Mouse (Mus musculus): Measurements from ENCODE around the gene Armh3. TPM values are rescaled to one million over a fixed set of nuclear protein-coding genes. Genes with fewer than 3 reads are reported as not detected.

Gene Armh3
- polyA plus RNA-seq, 1 experiment from 2014 or later: 23.9 TPM

DNA sequence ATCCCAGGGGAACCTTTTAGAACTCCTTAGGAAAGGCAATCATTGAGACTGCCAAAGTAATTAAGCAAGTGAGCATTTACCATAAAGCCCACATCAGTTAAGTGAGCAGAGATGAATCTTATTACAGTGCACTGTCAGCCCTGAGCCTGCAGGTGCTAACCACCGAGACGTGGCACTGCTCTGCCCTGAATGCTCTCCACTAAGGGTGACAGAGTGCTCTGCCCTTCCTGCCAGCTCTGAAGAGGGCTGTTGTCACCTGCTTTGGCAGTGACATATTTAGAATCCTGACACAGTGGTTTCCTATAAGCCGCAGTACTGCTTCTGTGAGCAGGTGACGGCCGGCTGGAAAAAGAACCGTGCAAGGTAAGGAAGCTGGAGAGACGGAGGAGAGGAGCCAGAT is 143.8 kb downstream of the Armh3 start:
- H3K27me3 ChIP-seq: no peaks in the 10 kb centered on the region
- 68% methylated on average over 7 of the region's 7 CpGs for WGBS
- ATAC-seq (ENCODE audit: low FRiP score): no peak
- no peaks in the 10 kb centered on the region for H3K9me3 ChIP-seq
- H3K9ac ChIP-seq: no peak overlapping the region
- no peak overlapping the region for H3K4me2 ChIP-seq
- H3K36me3 ChIP-seq: no peaks in the 10 kb centered on the region; the same call in 1 of the 2 replicates
- no peak overlapping the region for H3K4me3 ChIP-seq
- peaks cover 20% of the 10 kb centered on the region for H3K4me1 ChIP-seq (replicated peaks)
- H3K27ac ChIP-seq: peak overlapping the region; percentile 53; the same call in 1 of the 2 replicates

DNA sequence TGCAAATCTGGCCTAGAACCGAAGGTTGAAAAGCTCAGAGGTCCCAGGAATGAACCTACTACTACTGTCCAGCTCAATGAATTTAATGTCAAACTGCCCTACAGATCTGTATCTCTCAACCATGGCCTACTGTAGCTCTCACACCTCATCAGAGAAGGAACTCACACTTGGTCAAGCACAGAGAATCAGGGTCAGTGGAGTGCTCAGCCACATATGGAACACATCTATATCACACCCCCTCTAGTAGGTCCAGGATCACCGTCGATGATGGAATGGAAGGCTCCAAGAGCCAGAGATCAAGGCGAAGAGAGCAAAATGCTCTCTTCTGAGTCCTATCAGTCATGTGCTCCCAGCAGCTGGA is 150.6 kb downstream of the Armh3 start:
- H3K9ac ChIP-seq: no peak overlapping the region
- H3K4me3 ChIP-seq: no peak overlapping the region
- 89% methylated on average over 4 of the region's 4 CpGs for WGBS
- H3K27me3 ChIP-seq: no peaks in the 10 kb centered on the region
- no peak for ATAC-seq (ENCODE audit: low FRiP score)
- no peaks in the 10 kb centered on the region for H3K9me3 ChIP-seq
- H3K36me3 ChIP-seq: no peaks in the 10 kb centered on the region; the same call in 1 of the 2 replicates
- peaks cover 12% of the 10 kb centered on the region for H3K4me1 ChIP-seq (replicated peaks)
- no peak overlapping the region for H3K4me2 ChIP-seq
- H3K27ac ChIP-seq: no peak overlapping the region

DNA sequence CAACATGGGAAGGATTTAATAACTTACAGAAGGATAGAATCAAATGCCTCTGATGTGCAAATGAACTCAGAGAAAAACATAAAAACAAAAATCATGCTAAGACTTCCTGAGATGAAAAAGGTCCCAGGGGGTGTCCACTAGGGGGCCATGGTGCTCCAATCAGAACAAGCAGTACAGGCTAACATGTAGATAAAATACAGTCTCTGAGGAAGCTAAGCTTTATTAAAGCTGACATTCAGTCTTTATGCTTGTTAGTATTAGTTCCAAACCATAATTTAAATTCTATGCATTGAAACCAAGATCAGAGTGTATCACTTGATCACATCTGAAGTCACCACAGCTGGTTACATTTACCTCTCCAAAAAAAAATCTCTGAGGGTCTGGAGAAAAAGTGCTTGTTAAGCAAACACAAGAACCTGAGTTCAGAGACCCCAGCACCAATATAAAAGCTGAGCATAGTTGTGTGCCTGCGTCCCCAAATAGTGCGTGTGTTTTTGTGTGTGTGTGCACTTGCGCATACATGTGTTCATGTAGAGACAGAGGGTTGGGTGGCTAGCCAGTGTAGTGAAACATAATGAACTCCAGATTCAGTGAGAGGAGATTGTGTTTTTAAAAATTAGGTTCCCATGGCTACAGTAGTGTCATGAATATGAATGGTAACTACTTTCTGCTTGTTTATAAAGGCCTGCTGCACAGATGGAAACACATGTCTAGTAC is 151.1 kb downstream of the Armh3 start:
- H3K27ac ChIP-seq: no peak overlapping the region
- H3K4me1 ChIP-seq (replicated peaks): peaks cover 12% of the 10 kb centered on the region
- no peak overlapping the region for H3K4me2 ChIP-seq
- no peaks in the 10 kb centered on the region for H3K27me3 ChIP-seq
- no peak overlapping the region for H3K4me3 ChIP-seq
- no peaks in the 10 kb centered on the region for H3K9me3 ChIP-seq
- no peaks in the 10 kb centered on the region; the same call in 1 of the 2 replicates for H3K36me3 ChIP-seq
- ATAC-seq (ENCODE audit: low FRiP score): no peak
- WGBS: 88% methylated on average over 3 of the region's 3 CpGs
- no peak overlapping the region for H3K9ac ChIP-seq

DNA sequence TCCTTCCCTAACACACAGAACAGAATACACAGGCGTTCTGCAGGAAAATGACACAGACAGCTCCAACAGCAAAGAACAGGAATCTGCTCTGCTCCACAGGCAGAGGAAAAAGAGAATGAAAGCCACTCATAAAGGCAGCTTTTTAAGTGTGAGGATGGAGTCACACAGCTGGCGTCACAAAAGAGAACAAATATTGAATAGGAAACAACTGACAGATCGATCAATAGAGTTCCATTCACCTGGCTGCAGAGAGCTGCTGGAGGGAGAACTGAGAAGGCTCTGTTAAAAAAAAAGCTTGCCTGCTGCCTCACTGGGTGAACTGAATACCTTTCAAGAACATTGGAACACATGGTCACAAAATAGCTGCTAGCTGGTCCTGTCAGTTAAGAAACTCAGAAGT is 154.1 kb downstream of the Armh3 start:
- Histone ChIP-seq H3K9me3 (no peaks in the 10 kb centered on the region), H3K27ac (no peak overlapping the region), H3K4me1 (replicated peaks) (peaks cover 12% of the 10 kb centered on the region), H3K9ac (peak overlapping the region; percentile 51; the same call in 1 of the 2 replicates), H3K4me2 (no peak overlapping the region), H3K4me3 (no peak overlapping the region), H3K36me3 (peaks cover 5% of the 10 kb centered on the region; the same call in 1 of the 2 replicates), H3K27me3 (no peaks in the 10 kb centered on the region)
- 28% methylated on average over 3 of the region's 3 CpGs for WGBS
- no peak for ATAC-seq (ENCODE audit: low FRiP score)

DNA sequence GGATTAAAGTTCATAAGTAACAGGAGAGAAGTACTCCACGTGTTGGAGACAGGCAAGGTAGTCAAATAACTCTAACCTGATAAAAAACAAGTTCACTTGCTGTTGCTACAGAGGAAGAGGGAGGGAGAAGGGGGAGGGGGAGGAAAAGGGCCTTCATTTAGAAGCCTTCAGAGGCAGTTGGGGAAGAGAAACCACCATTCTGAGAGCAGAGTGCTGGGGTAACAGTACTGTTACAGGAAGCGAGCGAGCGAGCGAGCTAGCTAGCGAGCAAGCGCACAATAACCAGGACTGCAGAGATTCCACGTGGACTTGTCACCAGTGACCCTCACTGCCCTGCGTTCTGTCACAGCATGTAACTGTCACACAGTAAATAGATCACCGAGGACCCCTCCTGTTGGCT is 154.9 kb downstream of the Armh3 start:
- H3K27ac ChIP-seq: peak overlapping the region; percentile 23; the same call in 1 of the 2 replicates
- H3K9ac ChIP-seq: peak overlapping the region; percentile 51; the same call in 1 of the 2 replicates
- H3K4me3 ChIP-seq: no peak overlapping the region
- H3K36me3 ChIP-seq: peaks cover 5% of the 10 kb centered on the region; the same call in 1 of the 2 replicates
- H3K27me3 ChIP-seq: no peaks in the 10 kb centered on the region
- peaks cover 12% of the 10 kb centered on the region for H3K4me1 ChIP-seq (replicated peaks)
- 52% methylated on average over 10 of the region's 10 CpGs for whole genome bisulfite sequencing
- no peak for ATAC-seq (ENCODE audit: low FRiP score)
- H3K4me2 ChIP-seq: no peak overlapping the region
- no peaks in the 10 kb centered on the region for H3K9me3 ChIP-seq

DNA sequence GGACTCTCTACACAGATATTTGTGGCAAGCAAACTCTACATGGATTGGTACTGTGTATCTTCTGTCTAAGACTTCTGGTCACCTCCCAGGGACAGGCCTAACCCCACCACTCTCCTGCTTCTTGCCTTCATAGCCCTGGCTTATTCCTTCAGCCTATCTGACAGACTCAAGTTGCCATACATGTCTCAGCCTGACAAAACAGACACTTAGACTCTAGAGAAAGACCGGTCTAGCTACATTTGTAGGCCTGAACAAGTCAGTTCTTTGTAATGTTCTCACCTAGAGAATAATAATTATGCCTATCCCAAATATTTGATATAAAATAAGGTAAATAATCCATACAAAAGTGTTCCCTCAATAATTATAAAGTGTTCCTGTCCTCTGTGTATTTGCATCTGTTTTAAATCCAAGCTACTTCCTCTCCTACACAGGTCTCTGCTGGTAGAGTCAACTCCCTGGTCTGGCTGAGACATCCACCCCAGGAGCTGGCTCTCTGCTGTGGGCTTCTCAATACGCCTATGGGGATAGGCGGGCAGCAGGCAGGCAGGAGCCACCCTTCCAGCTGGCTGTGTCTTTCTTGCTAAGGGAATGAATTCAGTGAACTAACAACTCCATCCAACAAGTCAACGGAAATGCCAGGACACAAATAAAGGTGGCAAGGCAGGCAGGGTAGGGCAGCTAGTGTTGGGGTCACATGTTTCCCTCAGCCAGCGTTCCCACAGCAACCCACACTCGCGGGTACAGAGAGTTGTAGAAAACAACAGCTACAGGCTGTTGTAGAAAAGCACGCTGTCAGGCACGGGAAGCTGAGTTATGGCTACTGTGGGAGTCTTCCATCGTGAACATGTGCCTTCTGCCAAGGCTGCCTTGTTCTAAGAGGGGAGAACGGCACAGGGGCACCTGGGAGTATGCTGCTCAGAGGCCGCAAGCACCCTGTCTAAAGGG is 161.0 kb downstream of the Armh3 start:
- Histone ChIP-seq H3K27me3 (no peaks in the 10 kb centered on the region), H3K36me3 (peaks cover 5% of the 10 kb centered on the region; the same call in 1 of the 2 replicates), H3K9me3 (no peaks in the 10 kb centered on the region), H3K9ac (no peak overlapping the region), H3K4me2 (no peak overlapping the region), H3K4me3 (no peak overlapping the region), H3K27ac (no peak overlapping the region), H3K4me1 (replicated peaks) (peaks cover 10% of the 10 kb centered on the region)
- 73% methylated on average over 12 of the region's 12 CpGs for WGBS
- ATAC-seq (ENCODE audit: low FRiP score): no peak

DNA sequence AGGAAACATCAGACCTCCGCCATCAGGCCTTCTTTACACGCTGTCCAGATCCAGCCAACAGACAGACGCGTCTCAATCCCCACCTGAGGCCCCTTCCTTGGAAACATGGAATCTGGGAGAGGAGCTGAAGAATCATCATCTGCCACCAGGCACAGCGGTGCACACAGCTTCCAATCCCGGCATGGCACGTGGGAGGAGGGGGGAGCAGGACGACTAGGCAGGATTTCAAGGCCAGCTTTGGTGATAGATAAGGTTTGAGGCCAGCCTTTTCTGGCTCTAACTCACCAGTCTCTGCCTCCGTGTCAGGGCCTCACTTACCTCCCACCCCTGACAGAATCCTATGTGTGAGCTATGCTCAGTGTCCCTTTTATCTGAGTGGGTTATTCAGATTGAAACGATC is 162.8 kb downstream of the Armh3 start:
- Histone ChIP-seq H3K36me3 (no peaks in the 10 kb centered on the region), H3K4me2 (no peak overlapping the region), H3K27me3 (no peaks in the 10 kb centered on the region), H3K27ac (0 out of 2 replicates have a peak overlapping the region, but pooled peaks have one; percentile 12), H3K4me1 (replicated peaks) (peaks cover 10% of the 10 kb centered on the region), H3K9me3 (no peaks in the 10 kb centered on the region), H3K4me3 (no peak overlapping the region), H3K9ac (no peak overlapping the region)
- ATAC-seq (ENCODE audit: low FRiP score): no peak
- 71% methylated on average over 10 of the region's 10 CpGs for WGBS

DNA sequence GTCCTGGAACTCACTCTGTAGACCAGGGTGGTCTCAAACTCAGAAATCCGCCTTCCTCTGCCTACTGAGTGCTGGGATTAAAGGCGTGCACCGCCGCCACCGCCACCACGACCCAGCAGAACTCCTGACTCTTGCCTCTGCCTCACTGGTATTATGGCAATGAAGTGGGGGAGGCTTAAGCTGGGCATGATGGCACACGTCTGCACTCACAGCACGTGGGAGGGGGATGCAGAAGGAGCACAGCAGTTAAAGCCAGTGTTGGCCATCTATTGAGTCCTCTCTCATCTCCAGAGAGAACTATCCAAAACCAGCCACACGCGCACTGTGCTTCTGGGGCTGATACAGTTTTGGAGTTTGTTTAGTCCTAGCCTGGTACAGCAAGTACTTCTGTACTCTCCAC is 164.6 kb downstream of the Armh3 start:
- Histone ChIP-seq H3K4me1 (replicated peaks) (peaks cover 10% of the 10 kb centered on the region), H3K27me3 (no peaks in the 10 kb centered on the region), H3K4me3 (no peak overlapping the region), H3K36me3 (no peaks in the 10 kb centered on the region), H3K9ac (no peak overlapping the region), H3K9me3 (no peaks in the 10 kb centered on the region), H3K4me2 (no peak overlapping the region), H3K27ac (no peak overlapping the region)
- no peak for ATAC-seq (ENCODE audit: low FRiP score)
- WGBS: 92% methylated on average over 10 of the region's 10 CpGs

DNA sequence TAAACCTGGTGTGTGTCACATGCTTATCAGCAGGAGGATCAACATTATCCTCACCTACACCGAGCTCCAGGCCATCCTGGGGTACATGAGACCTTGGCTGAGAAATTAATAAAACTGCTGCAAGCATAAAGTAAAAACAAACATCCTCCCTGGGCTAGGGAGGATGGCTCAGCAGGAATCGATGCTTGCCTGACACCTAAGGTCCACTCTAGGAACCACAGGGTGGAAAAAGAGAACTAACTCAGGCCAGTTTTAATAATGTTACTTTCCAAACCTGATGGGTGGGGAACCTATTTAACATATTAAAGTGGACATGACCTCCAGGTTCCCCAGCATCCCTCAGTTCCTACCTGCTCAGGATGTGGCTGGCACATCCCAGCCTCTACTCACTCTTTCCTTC is 167.6 kb downstream of the Armh3 start:
- H3K9me3 ChIP-seq: no peaks in the 10 kb centered on the region
- no peak overlapping the region for H3K27ac ChIP-seq
- H3K36me3 ChIP-seq: no peaks in the 10 kb centered on the region
- WGBS: 63% methylated on average over 2 of the region's 2 CpGs
- no peak overlapping the region; the same call in 1 of the 2 replicates for H3K9ac ChIP-seq
- no peak overlapping the region for H3K4me2 ChIP-seq
- H3K27me3 ChIP-seq: no peaks in the 10 kb centered on the region
- H3K4me3 ChIP-seq: no peak overlapping the region
- H3K4me1 ChIP-seq (replicated peaks): peaks cover 8% of the 10 kb centered on the region
- ATAC-seq (ENCODE audit: low FRiP score): no peak

DNA sequence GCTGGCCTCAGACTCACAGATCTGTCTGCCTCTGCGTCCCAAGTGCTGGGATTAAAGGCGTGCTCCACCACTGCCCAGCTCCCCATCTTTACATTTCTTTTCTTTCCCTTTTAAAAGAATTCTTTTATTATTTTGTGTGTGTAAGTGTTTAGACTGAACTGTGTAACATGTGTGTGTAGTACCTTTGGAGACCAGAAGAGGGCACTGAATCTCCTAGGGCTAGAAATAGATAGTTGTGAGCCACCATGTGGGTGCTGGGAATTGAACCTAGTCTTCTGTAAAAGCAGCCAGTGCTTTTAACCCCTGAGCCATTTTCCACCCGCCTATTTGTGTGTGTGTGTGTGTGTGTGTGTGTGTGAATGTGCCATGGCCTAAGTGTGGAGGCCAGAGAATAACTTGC is 170.6 kb downstream of the Armh3 start:
- 99% methylated on average over 3 of the region's 3 CpGs for WGBS
- ATAC-seq (ENCODE audit: low FRiP score): no peak

DNA sequence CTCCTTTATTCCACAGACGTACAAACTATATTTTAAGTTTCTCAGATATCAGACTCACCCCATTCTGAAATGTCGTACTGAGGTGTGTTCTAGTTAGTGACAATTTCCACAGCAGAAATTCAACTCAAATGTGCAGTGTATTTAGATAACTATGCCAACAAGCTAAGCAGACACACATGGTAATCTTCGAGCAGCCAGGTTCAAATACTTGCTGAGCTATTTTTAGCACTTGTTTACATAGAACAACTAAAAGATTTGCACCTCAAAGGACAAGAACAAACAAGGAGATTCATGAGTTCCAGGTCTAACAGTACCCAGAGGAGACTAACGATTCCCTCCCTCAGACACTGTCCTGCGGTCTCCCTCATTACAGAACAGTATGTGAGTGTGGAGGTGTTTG is 171.2 kb downstream of the Armh3 start:
- no peaks in the 10 kb centered on the region for H3K4me1 ChIP-seq (replicated peaks)
- no peak overlapping the region for H3K4me3 ChIP-seq
- ATAC-seq (ENCODE audit: low FRiP score): no peak
- H3K4me2 ChIP-seq: no peak overlapping the region
- no peaks in the 10 kb centered on the region for H3K27me3 ChIP-seq
- 90% methylated on average over 5 of the region's 5 CpGs for WGBS
- H3K9ac ChIP-seq: no peak overlapping the region
- no peaks in the 10 kb centered on the region for H3K36me3 ChIP-seq
- H3K27ac ChIP-seq: no peak overlapping the region
- H3K9me3 ChIP-seq: no peaks in the 10 kb centered on the region

More for the DNA sequence above, 170.6 kb downstream of the Armh3 start:
- Histone ChIP-seq H3K27me3 (no peaks in the 10 kb centered on the region), H3K4me3 (no peak overlapping the region), H3K4me2 (no peak overlapping the region), H3K36me3 (no peaks in the 10 kb centered on the region), H3K27ac (no peak overlapping the region), H3K4me1 (replicated peaks) (no peaks in the 10 kb centered on the region), H3K9ac (no peak overlapping the region), H3K9me3 (no peaks in the 10 kb centered on the region)

DNA sequence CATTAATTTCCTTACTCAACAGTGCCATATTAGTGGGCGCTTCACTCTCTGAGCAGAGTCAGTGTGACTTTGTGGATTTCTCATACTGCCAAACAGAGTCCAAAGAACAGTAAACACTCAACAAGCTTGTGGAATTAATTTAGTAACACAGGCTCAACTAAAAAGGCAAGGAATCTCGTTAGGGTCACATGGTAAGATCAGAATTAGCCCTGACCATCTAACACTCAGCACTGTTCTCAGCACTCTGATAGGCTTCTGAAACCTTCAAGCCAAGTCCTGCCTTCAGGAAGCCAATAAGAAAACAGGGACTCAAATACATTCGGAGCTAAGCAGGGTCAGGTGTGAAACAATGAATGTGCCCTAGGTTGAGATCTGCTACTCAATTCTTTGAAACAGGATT is 172.1 kb downstream of the Armh3 start:
- Histone ChIP-seq H3K9me3 (no peaks in the 10 kb centered on the region), H3K9ac (no peak overlapping the region), H3K4me1 (replicated peaks) (peaks cover 8% of the 10 kb centered on the region), H3K4me3 (no peak overlapping the region), H3K27me3 (no peaks in the 10 kb centered on the region), H3K27ac (no peak overlapping the region), H3K36me3 (no peaks in the 10 kb centered on the region), H3K4me2 (no peak overlapping the region)
- no peak for ATAC-seq (ENCODE audit: low FRiP score)
- 86% methylated on average over 3 of the region's 3 CpGs for WGBS

Data from hindbrain, embryonic 13.5 days (tissue).